Mouse (Mus musculus) midbrain, embryonic 12.5 days (tissue): ENCODE results near the gene Taf12. TPM values are rescaled to one million over a fixed set of nuclear protein-coding genes. Genes with fewer than 3 reads are reported as not detected.
A peak's percentile ranks its signal among the peaks of the same experiment; 100 is the strongest.

Experiments used
- ATAC-seq: fragments of 200-750 bp; cut with Nextera tagmentation; 2 replicates; pipeline ENCODE4 v1.8.0; 2017; ENCODE audit warnings: low read depth, moderate TSS enrichment, moderate library complexity; ENCODE audit not compliant: low FRiP score
- H3K27ac ChIP-seq: fragments of 300-500 bp; sonication (generic); replicated peaks from 2 replicates; pipeline ENCODE4 v1.5.1; 2016; ENCODE audit warnings: mild to moderate bottlenecking
- H3K27me3 ChIP-seq: fragments of 300-500 bp; sonication (generic); 2 replicates; pipeline ENCODE4 v1.6.1; 2016; ENCODE audit warnings: mild to moderate bottlenecking
- H3K36me3 ChIP-seq: fragments of 300-500 bp; sonication (generic); 2 replicates; pipeline ENCODE4 v1.6.1; 2016
- H3K4me1 ChIP-seq: fragments of 300-500 bp; sonication (generic); 2 replicates; pipeline ENCODE4 v1.6.1; 2016
- H3K4me2 ChIP-seq: fragments of 300-500 bp; sonication (generic); replicated peaks from 2 replicates; pipeline ENCODE4 v1.6.1; 2016; ENCODE audit warnings: mild to moderate bottlenecking, moderate library complexity
- H3K4me3 ChIP-seq: fragments of 300-500 bp; sonication (generic); 2 replicates; pipeline ENCODE4 v1.5.1; 2016; ENCODE audit warnings: mild to moderate bottlenecking
- H3K9ac ChIP-seq: fragments of 300-500 bp; sonication (generic); replicated peaks from 2 replicates; pipeline ENCODE4 v1.6.1; 2016; ENCODE audit warnings: mild to moderate bottlenecking, moderate library complexity
- H3K9me3 ChIP-seq: fragments of 300-500 bp; sonication (generic); 2 replicates; pipeline ENCODE4 v1.6.1; 2016; ENCODE audit warnings: mild to moderate bottlenecking
- WGBS: fragments of 180-500 bp; shearing (Covaris S2); methylation state at CpG from one replicate; pipeline ENCODE4 v1.1.7; 2016; 5-methylcytosine and 5-hydroxymethylcytosine counted together
- polyA plus RNA-seq: library from polyadenylated mRNA; unstranded; fragments of >200 nt; fragmentation: Nextera tagmentation; extraction: Ambion mirVana; gene quantifications from 2 replicates; pipeline ENCODE4 v1.2.1, GENCODE M21; 2016

Gene Taf12
- 58.3 and 63.8 TPM in 2 replicates for polyA plus RNA-seq

- Histone ChIP-seq H3K4me3 (peak within 1 kb of the TSS; percentile 85), H3K27ac (peak within 1 kb of the TSS; percentile 92), H3K9me3 (no peaks in the 10 kb centered on the region), H3K27me3 (no peaks in the 10 kb centered on the region; the same call in 1 of the 2 replicates), H3K4me2 (peak within 1 kb of the TSS; percentile 93), H3K36me3 (no peaks in the 10 kb centered on the region), H3K4me1 (peaks cover 24% of the 10 kb centered on the region), H3K9ac (peak within 1 kb of the TSS; percentile 91)
- WGBS: under 1% methylated on average over 48 of the region's 48 CpGs
- ATAC-seq: peak; percentile 84
Observed at GRCm38 (mm10) chr4:132274156-132274862, at the start of gene Taf12. Taf12 (plus strand) TSS chr4:132274375.

- no peak for ATAC-seq
- Histone ChIP-seq H3K27me3 (no peaks in the 10 kb centered on the region), H3K9me3 (no peaks in the 10 kb centered on the region), H3K4me2 (no peak overlapping the region), H3K27ac (no peak overlapping the region), H3K4me1 (no peaks in the 10 kb centered on the region), H3K36me3 (peaks cover 89% of the 10 kb centered on the region), H3K4me3 (no peak overlapping the region), H3K9ac (no peak overlapping the region)
- WGBS: 92% methylated on average over 5 of the region's 5 CpGs
Observed at GRCm38 (mm10) chr4:132230422-132230821, 43.8 kb upstream of the Taf12 start.

- 96% methylated on average over 8 of the region's 8 CpGs for WGBS
- H3K9me3 ChIP-seq: no peaks in the 10 kb centered on the region
Observed at GRCm38 (mm10) chr4:132234710-132235109, 39.5 kb upstream of the Taf12 start.

GRCm38 (mm10) chr4:132238356-132238755, 35.8 kb upstream of the Taf12 start:
- ATAC-seq: no peak
- H3K9me3 ChIP-seq: no peaks in the 10 kb centered on the region
- no peak overlapping the region for H3K27ac ChIP-seq
- no peaks in the 10 kb centered on the region for H3K27me3 ChIP-seq
- H3K4me3 ChIP-seq: no peak overlapping the region
- no peaks in the 10 kb centered on the region for H3K4me1 ChIP-seq
- H3K4me2 ChIP-seq: no peak overlapping the region
- H3K9ac ChIP-seq: no peak overlapping the region
- whole genome bisulfite sequencing: 82% methylated on average over 4 of the region's 4 CpGs
- H3K36me3 ChIP-seq: peaks cover 93% of the 10 kb centered on the region

More at GRCm38 (mm10) chr4:132234710-132235109, 39.5 kb upstream of the Taf12 start:
- Histone ChIP-seq H3K4me1 (no peaks in the 10 kb centered on the region), H3K4me2 (no peak overlapping the region), H3K9ac (no peak overlapping the region), H3K27me3 (no peaks in the 10 kb centered on the region), H3K4me3 (no peak overlapping the region), H3K27ac (no peak overlapping the region), H3K36me3 (peaks cover 94% of the 10 kb centered on the region)
- no peak for ATAC-seq

- H3K4me3 ChIP-seq: no peak overlapping the region
- H3K27me3 ChIP-seq: no peaks in the 10 kb centered on the region
- peaks cover 93% of the 10 kb centered on the region for H3K36me3 ChIP-seq
- H3K4me1 ChIP-seq: no peaks in the 10 kb centered on the region
- WGBS: 97% methylated on average over 3 of the region's 3 CpGs
- H3K27ac ChIP-seq: no peak overlapping the region
- no peaks in the 10 kb centered on the region for H3K9me3 ChIP-seq
- H3K4me2 ChIP-seq: no peak overlapping the region
- ATAC-seq: no peak
- no peak overlapping the region for H3K9ac ChIP-seq
Observed at GRCm38 (mm10) chr4:132240367-132240766, 33.8 kb upstream of the Taf12 start.

GRCm38 (mm10) chr4:132241208-132241607, 33.0 kb upstream of the Taf12 start:
- no peak overlapping the region for H3K9ac ChIP-seq
- no peak for ATAC-seq
- no peak overlapping the region for H3K27ac ChIP-seq
- H3K4me1 ChIP-seq: no peaks in the 10 kb centered on the region
- H3K4me3 ChIP-seq: no peak overlapping the region
- H3K9me3 ChIP-seq: no peaks in the 10 kb centered on the region
- H3K36me3 ChIP-seq: peaks cover 95% of the 10 kb centered on the region
- 94% methylated on average over 3 of the region's 3 CpGs for WGBS
- H3K27me3 ChIP-seq: no peaks in the 10 kb centered on the region
- H3K4me2 ChIP-seq: no peak overlapping the region

GRCm38 (mm10) chr4:132245643-132246042, 28.5 kb upstream of the Taf12 start:
- Histone ChIP-seq H3K4me1 (no peaks in the 10 kb centered on the region), H3K27me3 (no peaks in the 10 kb centered on the region), H3K36me3 (peaks cover 92% of the 10 kb centered on the region), H3K4me3 (no peak overlapping the region), H3K27ac (no peak overlapping the region), H3K4me2 (no peak overlapping the region), H3K9me3 (no peaks in the 10 kb centered on the region), H3K9ac (no peak overlapping the region)
- WGBS: 95% methylated on average over 3 of the region's 3 CpGs
- ATAC-seq: no peak

GRCm38 (mm10) chr4:132247451-132247997, 26.7 kb upstream of the Taf12 start:
- WGBS: 90% methylated on average over 5 of the region's 5 CpGs
- H3K27ac ChIP-seq: no peak overlapping the region
- no peak overlapping the region for H3K4me3 ChIP-seq
- H3K27me3 ChIP-seq: no peaks in the 10 kb centered on the region
- H3K4me2 ChIP-seq: no peak overlapping the region
- H3K36me3 ChIP-seq: peaks cover 92% of the 10 kb centered on the region
- no peaks in the 10 kb centered on the region for H3K9me3 ChIP-seq
- no peak for ATAC-seq
- H3K9ac ChIP-seq: no peak overlapping the region
- H3K4me1 ChIP-seq: no peaks in the 10 kb centered on the region

- 97% methylated on average over 9 of the region's 9 CpGs for WGBS
- ATAC-seq: no peak
Observed at GRCm38 (mm10) chr4:132251596-132251995, 22.6 kb upstream of the Taf12 start.

GRCm38 (mm10) chr4:132253128-132253527, 21.0 kb upstream of the Taf12 start:
- ATAC-seq: no peak
- Histone ChIP-seq H3K9ac (no peak overlapping the region), H3K4me3 (no peak overlapping the region), H3K36me3 (peaks cover 40% of the 10 kb centered on the region), H3K27ac (no peak overlapping the region), H3K9me3 (no peaks in the 10 kb centered on the region), H3K4me2 (no peak overlapping the region), H3K27me3 (no peaks in the 10 kb centered on the region), H3K4me1 (no peaks in the 10 kb centered on the region)
- 84% methylated on average over 8 of the region's 8 CpGs for WGBS

More at GRCm38 (mm10) chr4:132251596-132251995, 22.6 kb upstream of the Taf12 start:
- no peak overlapping the region for H3K4me3 ChIP-seq
- peaks cover 53% of the 10 kb centered on the region for H3K36me3 ChIP-seq
- no peaks in the 10 kb centered on the region for H3K9me3 ChIP-seq
- no peaks in the 10 kb centered on the region for H3K4me1 ChIP-seq
- no peaks in the 10 kb centered on the region for H3K27me3 ChIP-seq
- H3K27ac ChIP-seq: no peak overlapping the region
- H3K4me2 ChIP-seq: no peak overlapping the region
- H3K9ac ChIP-seq: no peak overlapping the region

GRCm38 (mm10) chr4:132253622-132254021, 20.6 kb upstream of the Taf12 start:
- H3K4me3 ChIP-seq: no peak overlapping the region
- H3K4me1 ChIP-seq: no peaks in the 10 kb centered on the region
- 0 out of 2 replicates have a peak overlapping the region, but pooled peaks have one; percentile 5 for H3K27ac ChIP-seq
- no peak for ATAC-seq
- H3K9ac ChIP-seq: no peak overlapping the region
- H3K9me3 ChIP-seq: no peaks in the 10 kb centered on the region
- no peak overlapping the region for H3K4me2 ChIP-seq
- peaks cover 35% of the 10 kb centered on the region for H3K36me3 ChIP-seq
- WGBS: 83% methylated on average over 2 of the region's 2 CpGs
- no peaks in the 10 kb centered on the region for H3K27me3 ChIP-seq

- H3K9me3 ChIP-seq: no peaks in the 10 kb centered on the region
- WGBS: 80% methylated on average over 3 of the region's 3 CpGs
- no peak overlapping the region for H3K4me2 ChIP-seq
- peaks cover 10% of the 10 kb centered on the region for H3K4me1 ChIP-seq
- peaks cover 23% of the 10 kb centered on the region for H3K36me3 ChIP-seq
- H3K27ac ChIP-seq: no peak overlapping the region
- H3K27me3 ChIP-seq: no peaks in the 10 kb centered on the region
- no peak overlapping the region for H3K9ac ChIP-seq
- ATAC-seq: no peak
- H3K4me3 ChIP-seq: no peak overlapping the region
Observed at GRCm38 (mm10) chr4:132254986-132255385, 19.2 kb upstream of the Taf12 start.
